Mouse (Mus musculus): ENCODE measurements around the gene Synpo2l.
"Not testable (repeated sequence)": the region's sequence is repeated elsewhere in the genome, so short reads cannot be mapped to it uniquely, and the experiment has no call there.

Gene Synpo2l

GRCm38 (mm10) chr14:20668154-20668810 is at the start of gene Synpo2l:
Gene Synpo2l, minus strand, starts transcription at chr14:20668354.
- ChIA-PET CTCF (interaction anchor here in 1 of 4 experiments (1.1 kb wide), 1 partner anchor 290 kb away, joined by 3 read pairs; no protein-coding TSS in a partner anchor), POLR2A (no interaction called here)

GRCm38 (mm10) chr14:20713832-20714231 is 45.7 kb upstream of the Synpo2l start:
- ChIA-PET POLR2A (interaction anchor here in 3 of 4 experiments (0.6 to 2.4 kb wide), 12 partner anchors 10 to 40 kb away, joined by 3 to 8 read pairs (median 4); partner anchors contain the start of genes Chchd1 (in 1 of the 3) and Sec24c (in 1 of the 3)), CTCF (interaction anchor here in 2 of 4 experiments (1.0 to 1.1 kb wide), 3 partner anchors 10 to 89 kb away, joined by 3 to 4 read pairs (median 3); no protein-coding TSS in a partner anchor)

- POLR2A ChIA-PET, result interaction anchor here in 3 of 4 experiments (0.6 to 4.9 kb wide), 26 partner anchors 8 to 344 kb away, joined by 3 to 39 read pairs (median 4); partner anchors contain the start of genes Anxa7 (in 2 of the 3), Vcl (in 2 of the 3), Adk (in 1 of the 3) and Ap3m1 (in 1 of the 3)
- CTCF ChIA-PET, result interaction anchor here (0.6 to 1.5 kb wide), 10 partner anchors 11 to 355 kb away, joined by 3 to 6 read pairs (median 4); no protein-coding TSS in a partner anchor
Observed at GRCm38 (mm10) chr14:20708239-20708638, 40.1 kb upstream of the Synpo2l start.

- CTCF ChIA-PET, result interaction anchor here (0.6 to 1.5 kb wide), 10 partner anchors 11 to 356 kb away, joined by 3 to 6 read pairs (median 4); no protein-coding TSS in a partner anchor
- POLR2A ChIA-PET, result interaction anchor here in 3 of 4 experiments (0.7 to 4.9 kb wide), 27 partner anchors 9 to 345 kb away, joined by 3 to 39 read pairs (median 4); partner anchors contain the start of genes Anxa7 (in 2 of the 3), Vcl (in 2 of the 3), Adk (in 1 of the 3) and Ap3m1 (in 1 of the 3)
Observed at GRCm38 (mm10) chr14:20707201-20708190, 39.3 kb upstream of the Synpo2l start, which contains the start of gene Zswim8. Gene Zswim8, plus strand, starts transcription at chr14:20707552.

- CTCF ChIA-PET, result not testable (repeated sequence)
- POLR2A ChIA-PET, result interaction anchor here in 2 of 4 experiments (1.0 to 2.6 kb wide), 14 partner anchors 10 to 349 kb away, joined by 3 to 13 read pairs (median 5); partner anchors contain the start of genes Sec24c (in 2 of the 2), Adk (in 1 of the 2), Anxa7 (in 1 of the 2) and Ap3m1 (in 1 of the 2)
Observed at GRCm38 (mm10) chr14:20703461-20703860, 35.3 kb upstream of the Synpo2l start.

GRCm38 (mm10) chr14:20702741-20703381 is 34.7 kb upstream of the Synpo2l start, which contains the start of gene Chchd1:
Gene Chchd1, plus strand, starts transcription at chr14:20703006.
- CTCF ChIA-PET, result no interaction called here
- POLR2A ChIA-PET, result interaction anchor here in 2 of 4 experiments (0.6 to 3.2 kb wide), 16 partner anchors 9 to 350 kb away, joined by 3 to 13 read pairs (median 6); partner anchors contain the start of genes Sec24c (in 2 of the 2), Usp54 (in 2 of the 2), Adk (in 1 of the 2) and Ap3m1 (in 1 of the 2)

GRCm38 (mm10) chr14:20702096-20702740 is 34.1 kb upstream of the Synpo2l start:
- ChIA-PET POLR2A (interaction anchor here in 2 of 4 experiments (0.6 to 3.2 kb wide), 21 partner anchors 8 to 350 kb away, joined by 3 to 13 read pairs (median 4); partner anchors contain the start of genes Sec24c (in 2 of the 2), Usp54 (in 2 of the 2), Adk (in 1 of the 2) and Ap3m1 (in 1 of the 2)), CTCF (interaction anchor here in 1 of 4 experiments (1.3 kb wide), 1 partner anchor 30 kb away, joined by 4 read pairs; no protein-coding TSS in a partner anchor)

GRCm38 (mm10) chr14:20701554-20701953 is 33.4 kb upstream of the Synpo2l start:
- POLR2A ChIA-PET, result interaction anchor here in 2 of 4 experiments (1.0 to 3.2 kb wide), 14 partner anchors 8 to 351 kb away, joined by 3 to 13 read pairs (median 7); partner anchors contain the start of genes Sec24c (in 2 of the 2), Adk (in 1 of the 2), Ap3m1 (in 1 of the 2) and Mrps16 (in 1 of the 2)
- CTCF ChIA-PET, result interaction anchor here in 2 of 4 experiments (1.3 kb wide), 2 partner anchors 30 to 35 kb away, joined by 3 to 4 read pairs; no protein-coding TSS in a partner anchor

GRCm38 (mm10) chr14:20700362-20700761 is 32.2 kb upstream of the Synpo2l start:
- ChIA-PET CTCF (interaction anchor here in 2 of 4 experiments (0.6 to 1.3 kb wide), 2 partner anchors 37 to 197 kb away, joined by 3 read pairs; no protein-coding TSS in a partner anchor), POLR2A (interaction anchor here in 2 of 4 experiments (0.6 to 3.2 kb wide), 9 partner anchors 11 to 250 kb away, joined by 3 to 8 read pairs (median 4); partner anchors contain the start of genes Camk2g (in 1 of the 2) and Vcl (in 1 of the 2))

GRCm38 (mm10) chr14:20698515-20698914 is 30.4 kb upstream of the Synpo2l start:
- CTCF ChIA-PET, result no interaction called here
- POLR2A ChIA-PET, result interaction anchor here in 3 of 4 experiments (0.6 to 5.0 kb wide), 11 partner anchors 8 to 230 kb away, joined by 3 to 39 read pairs (median 4); partner anchors contain the start of genes Zswim8 (in 2 of the 3), Sec24c (in 1 of the 3) and Vcl (in 1 of the 3)

GRCm38 (mm10) chr14:20696986-20697385 is 28.8 kb upstream of the Synpo2l start:
- CTCF ChIA-PET, result interaction anchor here in 3 of 4 experiments (0.5 to 2.5 kb wide), 12 partner anchors 11 to 318 kb away, joined by 3 to 10 read pairs (median 4); partner anchors contain the start of gene Zswim8 (in 1 of the 3)
- POLR2A ChIA-PET, result interaction anchor here in 3 of 4 experiments (0.7 to 5.0 kb wide), 17 partner anchors 9 to 402 kb away, joined by 3 to 39 read pairs (median 4); partner anchors contain the start of genes Zswim8 (in 2 of the 3), Adk (in 1 of the 3), Ap3m1 (in 1 of the 3) and Sec24c (in 1 of the 3)

GRCm38 (mm10) chr14:20695761-20696520 is 27.8 kb upstream of the Synpo2l start:
- ChIA-PET CTCF (interaction anchor here in 3 of 4 experiments (1.0 to 2.5 kb wide), 12 partner anchors 12 to 103 kb away, joined by 3 to 10 read pairs (median 4); partner anchors contain the start of gene Zswim8 (in 1 of the 3)), POLR2A (interaction anchor here in 3 of 4 experiments (0.6 to 5.1 kb wide), 27 partner anchors 10 to 356 kb away, joined by 3 to 43 read pairs (median 4); partner anchors contain the start of genes Sec24c (in 3 of the 3), Anxa7 (in 2 of the 3), Zswim8 (in 2 of the 3) and Adk (in 1 of the 3))

- POLR2A ChIA-PET, result interaction anchor here in 3 of 4 experiments (0.6 to 5.1 kb wide), 34 partner anchors 11 to 718 kb away, joined by 3 to 43 read pairs (median 4); partner anchors contain the start of genes Sec24c (in 3 of the 3), Anxa7 (in 2 of the 3), Vcl (in 2 of the 3) and Zswim8 (in 2 of the 3)
- CTCF ChIA-PET, result interaction anchor here in 3 of 4 experiments (1.0 to 2.5 kb wide), 6 partner anchors 13 to 104 kb away, joined by 3 to 8 read pairs (median 4); no protein-coding TSS in a partner anchor
Observed at GRCm38 (mm10) chr14:20694884-20695760, 27.0 kb upstream of the Synpo2l start, which contains the start of gene Fut11. Gene Fut11, plus strand, starts transcription at chr14:20694968.
